ENCODE assay signal across 8 mouse cellular contexts in genomic region chr11:30444192-30444905, GRCm38 (mm10). TPM values are rescaled to one million over a fixed set of nuclear protein-coding genes. Genes with fewer than 3 reads are reported as not detected.
DNase-seq lines count a peak whose midpoint lies in the region; TF ChIP-seq lines count a peak whose summit lies in the region.
"Not testable (repeated sequence)": the region's sequence is repeated elsewhere in the genome, so short reads cannot be mapped to it uniquely, and the experiment has no call there.
"Had no signal": no experiment of that assay in that cellular context is flagged by ENCODE, and none has a peak within 500 bp of the region (broad histone marks: within the 10 kb centered on the region; RNA-seq: fewer than 3 reads in every experiment).

No protein-coding gene starts in this region.

- peak overlapping the region; percentile 86; the same call in 1 of the 2 replicates for H3K27ac ChIP-seq in ES-E14 (ENCODE audit: insufficient read depth, low read depth, low read length, poor library complexity, severe bottlenecking)

- not testable (repeated sequence) for H3K9ac ChIP-seq in ES-E14 (ENCODE audit: insufficient read depth, low read depth, low read length, poor library complexity, severe bottlenecking)

- not testable (repeated sequence) for H3K4me3 ChIP-seq in ES-E14 (ENCODE audit: insufficient read depth in 1 of 2, low read depth in 1 of 2, low read length in 2 of 2, poor library complexity in 1 of 2, severe bottlenecking in 1 of 2)

- in situ Hi-C loops in ES-E14 (cut with MboI; ENCODE audit: low sequenced_read_pairs in 2 of 2, unreplicated experiment in 2 of 2) = not testable (repeated sequence)

- H3K4me1 ChIP-seq in ES-E14 (ENCODE audit: control insufficient read depth in 2 of 2, insufficient read depth in 2 of 2, low read length in 2 of 2, poor library complexity in 1 of 2) = not testable (repeated sequence)

- DNase-seq in ES-CJ7 (ENCODE audit: low read depth, low spot score) (peak; percentile 44), ES-E14 (ENCODE audit: low read depth, low spot score) (peak; percentile 19), R1 (ENCODE audit: low read depth, low spot score) (peak; percentile 85), ZHBTc4 (ENCODE audit: low read depth, low spot score) (peak; percentile 75)

- not testable (repeated sequence) for H3K36me3 ChIP-seq in ES-E14 (ENCODE audit: control insufficient read depth, insufficient read depth, low read length, poor library complexity, severe bottlenecking)

- H3K9me3 ChIP-seq in ES-E14 (ENCODE audit: control insufficient read depth, insufficient read depth, low read depth, low read length) = not testable (repeated sequence)

TF ChIP-seq in ES-E14, 5 proteins besides CTCF, POLR2A, EP300 and RAD21:
- TF ChIP-seq MAFK (IDR thresholded peaks at IDR 0.05; ENCODE audit: insufficient read depth, low read depth, low read length) = 0 out of 2 replicates have a peak, but pooled peaks have one; percentile 10

RNA-seq across cellular contexts. Expression of gene 4930505A04Rik, which starts 27.3 kb away (rescaled TPM):
- 0.37 and 0.85 TPM in 2 replicates for total RNA-seq in ES-E14 (2012; rRNA removed)
- total RNA-seq: adrenal gland, postnatal 25 days; CH12.LX; G1E; MEL had no signal

Comparison
In these comparisons a context has a peak if more than half of its experiments do, and no peak if none do; other contexts are left out.
1. DNase-seq: peak in every context shown above with its lines; median percentile 85 in R1; 75 in ZHBTc4; 44 in ES-CJ7; 19 in ES-E14.